Mouse (Mus musculus): ENCODE data around the gene Hpcal4.

GRCm38 (mm10) chr4:123229166-123229565 is 46.1 kb downstream of the Hpcal4 start:
- TF ChIP-seq CTCF (IDR thresholded peaks at IDR 0.05; ENCODE audit: low read depth, low read length) = no peak
- TF ChIP-seq POLR2A (IDR thresholded peaks at IDR 0.05; ENCODE audit: insufficient read depth, low read length) = no peak
- TF ChIP-seq EP300 (IDR thresholded peaks at IDR 0.05; ENCODE audit: insufficient read depth, low read depth, low read length) = no peak
